ENCODE assay signal across 8 mouse cellular contexts in the genomic region with DNA sequence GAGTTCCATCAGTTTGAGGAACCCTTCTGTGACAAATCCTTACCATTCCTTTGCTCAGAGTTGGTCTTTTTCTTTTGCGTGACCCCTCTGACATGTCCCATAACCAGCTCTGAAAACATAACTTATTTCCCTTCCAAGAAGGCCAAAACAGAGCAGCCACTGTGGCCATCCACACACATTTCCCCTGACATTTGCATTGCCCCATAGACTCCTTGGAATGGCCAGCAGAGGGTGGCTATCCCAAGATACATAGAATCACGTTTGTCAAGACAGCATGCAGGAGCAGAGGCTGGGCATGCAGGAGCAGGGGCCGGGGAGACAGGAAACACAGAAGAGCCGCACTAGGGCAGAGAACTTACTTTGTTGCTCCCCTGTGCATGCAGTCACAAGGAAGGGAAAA.
A peak's percentile ranks its signal among the peaks of the same experiment; 100 is the strongest.
DNase-seq lines count a peak whose midpoint lies in the region; ATAC-seq lines count a peak whose summit lies in the region.
"Had no signal": no experiment of that assay in that cellular context is flagged by ENCODE, and none has a peak within 500 bp of the region (broad histone marks: within the 10 kb centered on the region; RNA-seq: fewer than 3 reads in every experiment).

No protein-coding gene starts in this region.

- H3K9ac ChIP-seq in hindbrain, embryonic 16.5 days (ENCODE audit: low read depth, low read length): no peak overlapping the region
- no peak overlapping the region for H3K9ac ChIP-seq in midbrain, embryonic 11.5 days (ENCODE audit: low read length)
- no peak overlapping the region for H3K9ac ChIP-seq in midbrain, embryonic 16.5 days (ENCODE audit: low read depth, low read length)
- H3K9ac ChIP-seq in intestine, embryonic 15.5 days: no peak overlapping the region

- 62% methylated on average over 4 of the region's 4 CpGs for WGBS in hindbrain, embryonic 10.5 days
- 62% methylated on average over 4 of the region's 4 CpGs for WGBS in hindbrain, embryonic 16.5 days
- 70% methylated on average over 4 of the region's 4 CpGs for WGBS in midbrain, embryonic 11.5 days
- WGBS in midbrain, embryonic 16.5 days: 64% methylated on average over 4 of the region's 4 CpGs
- WGBS in intestine, embryonic 15.5 days: 55% methylated on average over 4 of the region's 4 CpGs

- H3K9me3 ChIP-seq in hindbrain, embryonic 10.5 days: no peaks in the 10 kb centered on the region
- no peaks in the 10 kb centered on the region for H3K9me3 ChIP-seq in hindbrain, embryonic 16.5 days (ENCODE audit: control insufficient read depth, low read length)
- no peaks in the 10 kb centered on the region for H3K9me3 ChIP-seq in midbrain, embryonic 11.5 days (ENCODE audit: control insufficient read depth, low read length)
- no peaks in the 10 kb centered on the region for H3K9me3 ChIP-seq in midbrain, embryonic 16.5 days (replicated peaks; ENCODE audit: control insufficient read depth, low read length, poor library complexity, severe bottlenecking)
- no peaks in the 10 kb centered on the region for H3K9me3 ChIP-seq in intestine, embryonic 15.5 days

- H3K4me1 ChIP-seq in hindbrain, embryonic 10.5 days (replicated peaks): peaks cover 29% of the 10 kb centered on the region
- no peaks in the 10 kb centered on the region for H3K4me1 ChIP-seq in hindbrain, embryonic 16.5 days (ENCODE audit: control insufficient read depth, insufficient read depth, low read depth, low read length)
- no peaks in the 10 kb centered on the region for H3K4me1 ChIP-seq in midbrain, embryonic 11.5 days (ENCODE audit: control insufficient read depth, insufficient read depth, low read length)
- H3K4me1 ChIP-seq in midbrain, embryonic 16.5 days (ENCODE audit: control insufficient read depth, insufficient read depth, low read length): no peaks in the 10 kb centered on the region
- H3K4me1 ChIP-seq in intestine, embryonic 15.5 days (replicated peaks): peaks cover 6% of the 10 kb centered on the region; the same call in 1 of the 2 replicates

- peak overlapping the region; percentile 62 for H3K27ac ChIP-seq in hindbrain, embryonic 10.5 days
- H3K27ac ChIP-seq in hindbrain, embryonic 16.5 days (ENCODE audit: low read depth, low read length): no peak overlapping the region
- no peak overlapping the region for H3K27ac ChIP-seq in midbrain, embryonic 11.5 days (ENCODE audit: low read depth, low read length)
- H3K27ac ChIP-seq in midbrain, embryonic 16.5 days (ENCODE audit: low read length): no peak overlapping the region
- H3K27ac ChIP-seq in intestine, embryonic 15.5 days: peak overlapping the region; percentile 80
- H3K27ac ChIP-seq: macrophage had no signal

- no peaks in the 10 kb centered on the region for H3K27me3 ChIP-seq in hindbrain, embryonic 10.5 days (ENCODE audit: insufficient read depth, poor library complexity, severe bottlenecking)
- H3K27me3 ChIP-seq in hindbrain, embryonic 16.5 days (replicated peaks; ENCODE audit: control insufficient read depth, insufficient read depth, low read length): no peaks in the 10 kb centered on the region
- H3K27me3 ChIP-seq in midbrain, embryonic 11.5 days (ENCODE audit: control insufficient read depth, insufficient read depth, low read length): no peaks in the 10 kb centered on the region
- H3K27me3 ChIP-seq in midbrain, embryonic 16.5 days (ENCODE audit: control insufficient read depth, insufficient read depth, low read depth, low read length): no peaks in the 10 kb centered on the region
- H3K27me3 ChIP-seq in intestine, embryonic 15.5 days (replicated peaks): no peaks in the 10 kb centered on the region

- H3K4me2 ChIP-seq in hindbrain, embryonic 16.5 days (ENCODE audit: low read length): no peak overlapping the region
- H3K4me2 ChIP-seq in midbrain, embryonic 11.5 days: no peak overlapping the region
- no peak overlapping the region for H3K4me2 ChIP-seq in midbrain, embryonic 16.5 days (ENCODE audit: low read length)
- H3K4me2 ChIP-seq in intestine, embryonic 15.5 days (replicated peaks): no peak overlapping the region

- peak; percentile 23 for DNase-seq in hindbrain, embryonic 10.5 days (ENCODE audit: low spot score)
- peak; percentile 83 for DNase-seq in midbrain, embryonic 11.5 days (ENCODE audit: low spot score, missing footprints)
- no peak for DNase-seq in T-cell, adult 2 months (ENCODE audit: low spot score)

- no peak overlapping the region for H3K4me3 ChIP-seq in hindbrain, embryonic 10.5 days
- H3K4me3 ChIP-seq in hindbrain, embryonic 16.5 days (ENCODE audit: low read length): no peak overlapping the region
- no peak overlapping the region for H3K4me3 ChIP-seq in midbrain, embryonic 11.5 days (ENCODE audit: low read depth, low read length)
- no peak overlapping the region for H3K4me3 ChIP-seq in midbrain, embryonic 16.5 days (ENCODE audit: low read depth, low read length)
- H3K4me3 ChIP-seq in intestine, embryonic 15.5 days (replicated peaks): no peak overlapping the region

- ATAC-seq in hindbrain, embryonic 16.5 days: no peak
- ATAC-seq in midbrain, embryonic 11.5 days (ENCODE audit: low FRiP score): no peak
- ATAC-seq in midbrain, embryonic 16.5 days: no peak
- no peak for ATAC-seq in intestine, embryonic 15.5 days
- ATAC-seq in activated CD4-positive, CD25-positive, alpha-beta regulatory T cell, adult 4 months: no peak

- no peaks in the 10 kb centered on the region for H3K36me3 ChIP-seq in hindbrain, embryonic 10.5 days
- H3K36me3 ChIP-seq in hindbrain, embryonic 16.5 days (ENCODE audit: control insufficient read depth, insufficient read depth, low read length): no peaks in the 10 kb centered on the region
- H3K36me3 ChIP-seq in midbrain, embryonic 11.5 days (ENCODE audit: control insufficient read depth, insufficient read depth, low read length): no peaks in the 10 kb centered on the region
- H3K36me3 ChIP-seq in midbrain, embryonic 16.5 days (ENCODE audit: control insufficient read depth, insufficient read depth, low read length): no peaks in the 10 kb centered on the region
- H3K36me3 ChIP-seq in intestine, embryonic 15.5 days: no peaks in the 10 kb centered on the region

Comparison
In these comparisons a context has a peak if more than half of its experiments do, and no peak if none do; other contexts are left out.
1. H3K27ac ChIP-seq: peak in hindbrain, embryonic 10.5 days (single experiment) and intestine, embryonic 15.5 days (single experiment); none in hindbrain, embryonic 16.5 days (single experiment), midbrain, embryonic 11.5 days (single experiment) and midbrain, embryonic 16.5 days (single experiment).